Mouse (Mus musculus) urinary bladder, postnatal 36 days (tissue): ENCODE data around the gene Clip4.
"Not testable (repeated sequence)": the region's sequence is repeated elsewhere in the genome, so short reads cannot be mapped to it uniquely, and the experiment has no call there.

ENCODE experiments used
- DNase-seq, 2 experiments: peaks; one replicate each; pipeline ENCODE4 v3.0.0; 2022; ENCODE audit warnings: low spot score in 2 of 2, mixed read lengths in 1 of 2

Clip4 gene

DNA sequence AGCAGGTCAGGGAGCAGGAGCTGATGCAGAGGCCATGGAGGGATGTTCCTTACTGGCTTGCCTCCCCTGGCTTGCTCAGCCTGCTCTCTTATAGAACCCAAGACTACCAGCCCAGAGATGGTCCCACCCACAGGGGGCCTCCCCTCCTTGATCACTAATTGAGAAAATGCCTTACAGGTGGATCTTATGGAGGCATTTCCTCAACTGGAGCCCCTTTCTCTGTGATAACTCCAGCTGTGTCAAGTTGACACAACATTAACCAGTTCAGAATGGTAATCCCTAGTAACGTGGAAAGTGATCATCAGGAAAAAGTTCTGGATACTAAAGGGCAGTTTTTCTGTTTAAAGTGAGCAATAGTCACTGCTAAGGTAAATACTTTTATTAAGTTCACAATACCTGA is at the start of gene Clip4:
Gene Clip4, plus strand, starts transcription at position 301 of the 400 bp plus-strand sequence.
- not testable (repeated sequence) for DNase-seq

DNA sequence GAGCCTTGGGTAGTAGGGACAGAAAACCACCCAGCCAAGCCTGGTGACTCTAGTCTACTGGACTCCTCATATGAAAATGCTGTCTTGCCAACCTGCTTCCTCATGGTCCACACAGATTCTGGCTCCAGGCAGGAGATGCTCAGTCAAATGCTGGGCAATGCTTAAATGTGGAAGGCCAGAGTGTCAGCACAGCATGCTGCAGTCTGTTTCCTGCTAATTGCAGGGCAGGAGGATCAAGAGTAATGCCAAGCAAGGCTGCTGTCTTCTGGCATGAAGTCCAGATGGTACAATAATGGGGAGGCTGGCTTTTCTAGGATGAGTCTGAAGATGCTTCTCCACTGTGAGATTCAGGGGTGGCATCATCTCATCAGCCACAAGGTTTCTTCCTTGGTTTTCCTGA is 47.8 kb upstream of the Clip4 start:
- no peak for DNase-seq

DNA sequence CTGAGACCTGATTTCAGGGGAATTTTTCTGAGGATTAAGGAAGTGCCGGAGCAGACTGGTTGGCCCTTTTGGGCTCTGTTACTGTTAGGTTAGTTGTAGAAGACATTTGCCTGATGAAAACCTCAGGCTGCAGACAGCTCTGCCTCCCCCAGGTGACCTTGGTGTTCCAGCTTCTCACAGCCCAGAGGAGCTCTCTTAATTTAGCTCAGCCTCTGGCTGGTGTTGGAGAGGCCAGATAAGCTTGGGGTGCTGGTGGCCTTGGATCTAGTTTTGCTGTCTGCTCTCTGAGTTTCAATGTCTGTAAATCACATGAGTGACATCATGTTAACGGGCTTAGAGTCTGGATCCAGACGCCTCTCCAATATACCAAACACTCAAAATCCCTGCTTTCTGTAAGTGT is 47.3 kb upstream of the Clip4 start:
- DNase-seq: no peak

DNA sequence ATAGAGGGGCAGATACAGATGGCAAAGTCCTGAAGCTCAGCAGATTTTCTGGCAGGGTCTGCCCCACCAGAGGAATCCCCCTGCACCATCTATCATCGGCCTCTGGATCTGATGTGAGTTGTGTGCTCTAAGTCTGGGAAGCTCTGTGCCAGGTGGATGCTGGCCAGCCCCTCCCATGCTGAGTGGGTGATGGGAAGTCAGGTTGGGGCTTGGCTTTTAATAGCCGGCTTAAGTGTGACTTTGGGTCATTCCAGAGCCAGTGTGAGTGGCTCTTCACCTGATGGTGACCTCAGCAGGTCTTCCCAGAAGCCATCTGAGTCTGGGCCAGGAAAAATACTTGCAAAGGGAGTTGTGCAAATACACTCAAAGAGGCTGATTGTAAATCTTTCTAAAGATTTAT is 37.6 kb upstream of the Clip4 start:
- DNase-seq: peak; percentile 19 to 24

DNA sequence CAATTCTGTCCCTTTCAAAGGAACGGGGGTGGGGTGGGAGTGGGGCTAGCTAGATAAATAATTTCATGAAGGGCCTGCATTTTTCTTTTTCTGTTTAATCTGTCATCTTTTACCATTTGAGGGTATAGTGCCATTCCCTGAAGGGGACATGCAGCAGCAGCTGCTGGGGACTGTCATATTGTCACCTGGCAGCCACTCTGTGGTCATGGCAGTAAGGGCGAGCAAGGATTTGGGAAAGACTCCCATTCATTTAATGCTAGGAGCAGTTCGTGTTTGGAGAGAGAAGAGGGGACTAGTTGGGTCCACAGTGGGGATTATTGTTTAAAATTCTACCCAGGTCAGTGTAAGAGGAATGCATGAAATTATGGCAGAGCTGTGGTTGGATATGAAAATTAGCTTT is 31.8 kb upstream of the Clip4 start:
- DNase-seq: no peak

DNA sequence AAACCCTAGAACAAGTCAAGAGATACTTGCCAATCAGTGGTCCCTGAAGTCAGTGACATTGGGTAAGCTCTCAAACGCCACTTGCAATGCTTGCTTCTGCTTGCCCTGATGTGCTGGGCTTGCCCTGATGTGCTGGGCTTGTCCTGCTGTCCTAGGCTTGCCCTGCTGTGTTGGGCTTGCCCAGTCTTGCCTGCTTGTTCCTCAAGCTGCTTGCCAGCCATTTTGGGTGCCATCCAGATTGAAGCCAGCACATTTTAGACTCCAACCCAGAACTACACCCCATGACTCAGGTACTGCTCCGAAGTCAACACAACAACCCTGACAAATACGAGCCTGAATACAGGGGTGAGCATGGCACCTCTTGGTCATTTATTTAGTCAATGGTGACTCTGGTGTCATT is 26.1 kb upstream of the Clip4 start:
- DNase-seq: peak; percentile 11 to 17

DNA sequence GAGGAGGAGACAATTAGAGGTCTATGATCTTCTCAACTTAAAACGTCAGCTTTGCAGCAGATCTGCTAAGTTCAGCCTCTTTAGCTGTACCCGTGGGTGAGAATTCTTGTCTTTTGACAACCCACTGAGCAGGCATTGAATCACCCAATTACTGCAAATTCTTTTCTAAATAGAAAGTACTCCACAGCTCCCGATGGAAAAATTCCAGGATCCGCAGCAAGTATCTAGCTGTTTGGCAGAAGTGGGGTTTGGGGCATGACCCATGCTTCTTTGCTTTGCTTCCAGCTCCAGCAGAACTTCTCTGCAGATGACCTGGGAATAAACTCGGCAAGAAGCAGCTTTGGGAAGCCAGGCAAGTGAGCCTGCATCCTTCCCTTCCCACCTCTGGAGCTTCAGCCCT is 25.3 kb upstream of the Clip4 start:
- DNase-seq: no peak

DNA sequence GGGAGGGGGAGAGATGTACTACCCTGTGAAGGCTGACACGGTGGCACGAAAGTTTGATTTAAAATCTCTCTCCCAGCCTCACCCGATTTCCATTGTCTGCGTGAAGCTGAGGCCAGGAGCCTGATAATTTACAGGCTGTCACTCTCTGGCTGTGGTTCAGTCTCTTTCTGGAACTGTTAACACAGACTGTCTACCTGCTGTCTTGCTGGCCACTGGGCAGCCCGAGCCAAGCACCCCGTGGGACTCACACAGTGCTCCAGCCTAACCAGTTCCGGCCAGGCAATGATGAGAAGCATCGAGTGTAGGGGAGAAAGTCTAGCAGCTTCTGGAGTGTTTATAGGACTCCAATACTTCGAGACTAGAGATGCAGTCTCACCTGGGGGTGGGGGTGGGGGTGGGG is 22.2 kb upstream of the Clip4 start:
- DNase-seq: no peak

DNA sequence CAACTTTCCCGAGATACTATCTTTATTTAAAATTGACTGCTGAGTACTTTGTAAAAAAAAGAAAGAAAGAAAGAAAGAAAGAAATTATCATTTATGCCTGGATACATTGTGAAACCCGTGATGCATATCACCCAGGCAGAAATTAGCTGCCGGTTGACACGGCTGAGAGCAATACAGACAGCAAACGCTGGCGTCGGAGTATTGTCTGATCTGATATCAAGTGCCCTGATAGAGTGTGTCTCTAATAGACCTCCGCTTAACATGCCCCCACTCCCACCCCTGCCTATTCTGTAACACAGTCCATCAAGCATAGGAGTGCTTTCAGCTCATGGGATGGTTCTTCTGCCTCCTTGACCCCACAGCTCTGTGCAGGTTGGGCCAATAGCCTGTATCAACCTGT is 20.7 kb upstream of the Clip4 start:
- DNase-seq: no peak

DNA sequence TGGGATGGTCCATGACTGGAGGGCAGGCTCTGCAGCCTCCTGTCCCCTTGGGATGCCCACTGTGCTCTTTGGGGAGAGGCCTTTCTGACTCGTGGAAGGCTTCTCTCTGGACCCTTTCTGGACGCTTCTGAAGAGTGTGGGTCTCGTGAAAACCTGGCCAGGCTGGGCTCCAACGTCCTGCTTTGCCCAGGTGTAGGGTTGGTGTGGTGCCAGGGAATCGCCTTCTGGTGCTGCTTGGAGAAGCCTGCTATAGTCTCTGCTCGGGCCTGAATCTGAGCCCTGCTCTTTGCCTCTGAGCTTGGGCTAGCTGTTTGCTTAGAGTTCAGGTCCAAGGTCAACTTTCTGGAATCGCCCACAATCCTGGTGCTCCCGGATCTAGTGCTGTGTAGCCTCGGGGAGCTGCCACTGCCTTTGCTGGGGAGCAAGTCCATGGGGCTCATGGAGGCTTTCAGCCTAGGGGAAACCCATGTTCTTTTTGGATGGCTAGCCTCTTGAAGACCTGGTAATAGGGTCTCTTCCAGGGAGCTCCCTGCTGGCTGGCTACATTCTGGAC is 18.6 kb upstream of the Clip4 start:
- DNase-seq: no peak

DNA sequence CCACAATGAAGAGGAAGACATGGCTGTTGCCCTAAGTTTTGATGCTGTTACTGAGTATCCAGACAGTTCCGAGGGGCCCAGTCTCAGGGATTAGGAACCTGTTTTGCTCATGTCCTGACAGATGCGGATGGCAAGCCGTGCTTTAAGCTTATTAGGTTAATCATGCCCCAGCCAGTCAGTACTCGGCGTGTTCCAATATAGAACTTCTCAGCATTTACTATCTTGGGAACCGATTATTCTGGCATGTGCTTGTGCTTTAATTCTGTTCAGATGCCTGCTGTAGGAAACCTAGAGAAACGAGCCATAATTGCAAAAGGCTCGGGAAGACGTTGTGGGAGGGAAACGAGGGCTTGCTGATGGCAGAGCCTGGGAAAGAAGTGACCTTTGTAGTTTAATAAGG is 15.4 kb upstream of the Clip4 start, which contains the start of gene Pcare:
Gene Pcare, minus strand, starts transcription at position 64 of the 400 bp plus-strand sequence.
- DNase-seq: no peak

DNA sequence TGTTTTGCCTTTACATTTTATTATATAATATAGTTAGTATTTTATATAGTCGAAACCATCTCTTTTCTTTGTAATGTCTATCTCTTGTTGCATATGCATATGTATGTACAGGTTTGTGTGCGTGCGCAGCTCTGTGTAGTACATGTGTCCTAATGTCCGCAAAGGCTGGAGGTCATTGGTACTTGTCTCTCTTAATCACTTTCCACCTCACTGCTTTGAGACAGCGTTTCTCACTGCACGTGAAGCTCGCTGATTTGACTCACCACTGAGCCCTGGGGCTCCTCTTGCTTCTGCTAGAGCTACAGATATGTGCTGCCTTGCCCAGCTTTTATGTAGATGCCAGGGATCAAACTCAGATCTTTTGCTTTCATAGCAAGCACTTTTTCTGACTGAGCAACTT is 7.7 kb upstream of the Clip4 start:
- no peak for DNase-seq

DNA sequence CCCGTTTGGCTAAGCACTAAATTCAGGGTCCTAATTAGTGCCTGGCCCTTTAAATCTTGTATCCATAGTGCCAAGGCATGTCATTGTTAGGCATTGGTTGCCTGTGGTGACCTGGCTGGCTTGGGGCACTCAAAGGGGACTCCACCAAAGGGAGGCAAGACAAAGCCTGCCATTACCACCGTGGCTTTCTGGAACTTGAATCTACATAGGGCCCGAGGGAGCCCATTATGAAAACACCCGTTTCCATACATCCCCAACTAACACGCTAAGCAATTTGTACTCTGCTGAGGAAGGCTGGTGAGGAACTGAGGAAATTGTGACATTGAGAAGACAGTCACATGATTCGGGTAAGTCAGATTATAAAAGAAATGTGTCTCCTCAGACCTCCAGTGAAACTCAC is 1.3 kb downstream of the Clip4 start:
- DNase-seq: no peak

DNA sequence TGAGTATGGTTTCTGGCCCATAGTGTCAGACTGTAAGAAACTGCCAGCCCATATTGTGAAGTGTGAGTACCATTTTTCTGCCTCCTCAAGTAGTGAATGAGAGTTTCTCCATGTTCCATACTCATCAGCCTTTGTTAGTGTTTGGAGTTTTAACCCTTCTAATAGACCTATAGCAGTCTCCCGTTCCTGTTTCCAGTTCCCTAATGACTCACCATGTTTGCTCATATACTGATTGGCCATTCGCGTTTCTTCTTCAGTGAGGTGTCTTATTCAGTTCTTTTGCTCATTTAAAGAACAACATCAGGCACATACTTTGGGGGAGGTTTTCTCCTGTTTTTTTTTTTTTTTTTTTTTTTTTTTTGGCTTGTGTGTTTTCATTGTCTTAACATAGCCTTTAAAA is 2.4 kb downstream of the Clip4 start:
- DNase-seq: no peak

DNA sequence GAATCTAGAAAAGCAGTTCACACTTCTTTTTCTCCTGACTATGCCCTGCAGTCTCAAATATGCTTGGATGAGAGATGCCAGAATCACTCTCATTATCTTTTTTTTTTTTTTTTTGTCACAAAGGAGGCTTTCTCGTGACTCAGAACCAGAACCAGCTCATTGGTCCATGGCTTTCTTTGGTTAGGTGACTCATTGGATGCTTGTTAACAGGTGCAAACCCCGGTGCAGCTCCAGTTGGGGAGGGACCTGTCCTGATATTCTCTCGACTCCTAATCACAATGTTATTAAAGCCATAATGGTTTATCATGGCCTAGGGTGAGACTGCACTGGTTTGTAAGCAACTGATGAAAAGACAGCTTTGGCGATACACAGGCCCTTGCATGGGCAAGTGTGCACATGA is 5.9 kb downstream of the Clip4 start:
- DNase-seq: no peak

DNA sequence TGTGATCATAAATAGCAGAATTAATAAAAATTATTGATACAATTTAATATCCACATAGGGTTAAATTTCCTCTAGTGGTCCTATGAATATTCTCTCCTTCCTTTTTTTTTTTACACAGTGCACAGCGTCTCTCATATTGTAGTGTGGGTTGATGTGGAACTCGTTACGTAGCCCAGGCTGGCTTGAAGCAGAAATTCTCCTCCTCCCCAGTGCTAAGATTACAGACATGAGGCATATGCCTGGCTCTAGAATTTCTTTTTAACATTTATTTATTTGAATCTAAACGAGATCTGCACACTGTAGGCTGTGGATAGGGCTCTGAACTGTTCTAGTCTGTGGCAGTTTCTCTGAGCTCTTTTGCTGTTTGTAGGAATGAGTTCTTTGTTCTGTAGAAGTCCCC is 7.0 kb downstream of the Clip4 start:
- DNase-seq: no peak

DNA sequence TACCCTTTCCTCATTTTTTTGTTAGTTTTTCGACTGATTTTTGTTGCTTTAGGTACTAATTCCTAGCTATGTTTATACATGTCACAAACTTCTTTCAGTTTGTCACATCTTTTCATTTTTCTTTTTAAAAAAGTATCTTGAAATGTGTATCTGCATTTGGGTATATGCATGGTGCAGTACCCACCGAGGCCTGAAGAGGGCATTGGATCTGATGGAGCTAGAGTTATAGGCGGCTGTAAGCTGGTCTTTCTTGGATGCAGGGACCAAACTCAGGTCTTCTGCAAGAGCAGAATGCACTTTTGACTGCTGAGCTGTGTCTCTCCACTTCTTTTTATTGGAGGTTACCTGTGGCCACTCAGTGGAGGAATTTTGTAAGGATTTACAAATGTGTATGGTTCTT is 10.4 kb downstream of the Clip4 start:
- no peak for DNase-seq

DNA sequence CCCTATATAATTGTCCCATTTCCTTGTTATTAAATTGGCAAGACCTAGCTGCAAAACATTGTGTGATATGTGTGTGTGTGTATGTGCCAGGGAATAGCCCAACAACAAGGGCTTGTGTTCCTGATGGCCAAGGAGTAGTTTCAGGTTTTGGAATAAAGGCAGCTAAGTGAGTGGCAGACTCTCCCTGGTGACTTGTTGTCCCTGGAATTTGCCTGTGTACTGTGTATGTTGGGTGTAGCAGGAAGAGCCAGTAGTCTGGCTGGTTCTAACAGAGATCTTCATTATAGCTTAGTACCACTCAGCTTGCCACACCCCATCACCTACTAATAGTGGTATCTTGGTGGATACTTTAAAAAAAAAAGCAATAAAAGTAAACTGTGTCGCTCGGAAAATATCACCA is 12.2 kb downstream of the Clip4 start:
- DNase-seq: no peak

DNA sequence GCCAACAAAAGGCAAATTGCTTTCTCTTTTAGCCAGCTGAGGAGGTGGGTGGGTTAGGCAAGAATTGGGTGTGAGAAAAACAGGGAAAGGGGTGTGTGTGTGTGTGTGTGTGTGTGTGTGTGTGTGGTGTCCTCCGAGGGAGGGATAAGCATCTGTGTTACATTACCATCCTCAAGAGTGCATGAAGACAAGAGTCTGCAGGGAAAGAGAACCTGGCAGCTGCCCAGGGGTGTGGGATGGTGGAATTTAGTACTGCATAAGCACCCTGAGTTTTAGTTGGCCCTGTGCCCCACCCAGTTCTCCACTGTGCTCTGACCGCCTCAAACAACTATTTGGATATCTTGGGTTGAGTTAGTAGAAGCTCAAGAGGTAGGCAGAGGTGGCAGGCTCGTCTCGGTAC is 12.7 kb downstream of the Clip4 start:
- DNase-seq: no peak

DNA sequence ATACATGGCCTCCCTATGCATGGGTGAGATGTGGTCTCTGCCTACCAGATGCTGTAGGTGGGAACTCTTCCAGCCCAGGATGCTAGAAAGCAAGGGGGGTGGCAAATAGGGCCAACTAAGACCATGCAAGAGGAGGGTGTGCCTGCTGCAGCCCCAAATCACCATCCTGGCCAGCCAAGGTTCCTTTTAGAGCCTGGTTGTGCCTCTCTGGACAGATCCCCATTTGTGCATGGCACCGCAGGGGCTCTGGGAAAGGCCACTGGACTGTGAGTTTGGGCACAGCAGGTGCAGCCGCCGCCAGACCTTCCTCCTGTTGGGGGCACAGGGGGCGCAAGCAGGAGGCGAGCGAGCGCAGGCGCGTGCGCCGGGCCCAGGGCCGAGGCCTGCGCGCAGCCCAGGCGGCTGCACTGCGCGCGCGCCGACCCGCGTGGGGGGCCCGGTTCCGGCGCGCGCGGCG is 14.0 kb downstream of the Clip4 start:
- no peak for DNase-seq

DNA sequence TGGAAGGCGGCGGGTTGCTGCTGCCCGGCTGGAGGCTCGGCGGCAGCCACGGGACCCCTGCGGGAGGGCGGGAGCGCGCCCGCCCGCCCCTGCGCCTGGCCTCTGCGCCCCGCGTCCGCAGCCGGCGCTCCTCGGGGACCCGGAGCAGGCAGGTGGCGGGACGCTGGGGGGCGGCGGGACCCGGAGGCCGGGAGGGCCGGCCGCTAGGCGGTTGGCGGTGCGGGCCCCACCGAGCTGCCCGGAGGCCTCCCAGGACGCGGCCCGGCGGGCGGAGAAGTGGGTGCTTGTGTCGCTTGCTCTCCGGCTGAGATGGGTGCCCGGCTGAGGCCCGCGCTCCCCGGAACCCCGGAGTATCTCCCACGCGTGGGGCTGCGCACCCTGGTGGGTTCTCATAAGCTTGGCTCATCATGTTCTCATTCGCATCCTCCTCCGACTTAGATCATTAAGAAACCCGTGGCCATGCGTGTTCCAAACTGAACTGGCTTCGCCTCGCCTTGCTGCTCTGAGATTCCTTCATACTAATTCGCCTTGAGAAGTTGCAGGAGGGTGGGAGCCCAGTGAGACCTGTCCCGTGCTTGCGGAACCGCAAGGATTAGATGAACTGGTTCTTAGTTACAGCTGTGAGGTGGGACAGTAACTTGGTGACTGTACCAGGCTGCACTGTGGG is 14.6 kb downstream of the Clip4 start:
- DNase-seq: no peak

DNA sequence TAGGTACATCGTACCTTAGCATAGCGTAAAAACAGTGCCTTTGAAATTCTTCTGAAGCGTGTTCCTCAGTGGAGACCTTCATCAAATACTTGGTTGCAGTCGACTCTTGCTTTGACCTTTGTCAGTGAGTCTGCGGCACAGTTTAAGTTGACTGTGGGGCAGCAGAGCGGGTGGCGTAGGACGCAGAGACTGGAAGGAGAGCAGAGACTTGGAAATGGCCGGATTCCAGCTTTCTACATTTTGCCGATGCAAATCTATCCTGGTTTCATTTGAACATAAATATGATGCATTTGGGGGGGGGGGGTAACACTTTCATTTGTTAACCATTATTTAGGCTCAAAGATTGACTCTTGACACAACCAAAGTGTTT is 15.1 kb downstream of the Clip4 start:
- DNase-seq: no peak

DNA sequence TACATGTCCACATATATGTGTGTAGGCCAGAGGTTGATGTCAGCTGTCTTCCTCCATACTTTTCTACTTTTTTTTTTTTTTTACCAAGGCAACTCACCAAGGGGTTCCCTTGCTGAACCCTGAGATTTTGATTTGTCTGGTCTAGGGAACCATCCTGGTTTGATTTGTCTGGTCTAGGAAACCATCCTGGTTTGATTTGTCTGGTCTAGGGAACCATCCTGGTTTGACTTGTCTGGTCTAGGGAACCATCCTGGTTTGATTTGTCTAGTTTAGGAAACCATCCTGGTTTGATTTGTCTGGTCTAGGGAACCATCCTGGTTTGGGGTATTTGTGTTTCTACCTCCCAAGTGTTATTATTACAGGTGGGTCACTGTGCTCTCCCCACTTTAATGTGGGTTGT is 18.2 kb downstream of the Clip4 start:
- no peak for DNase-seq

DNA sequence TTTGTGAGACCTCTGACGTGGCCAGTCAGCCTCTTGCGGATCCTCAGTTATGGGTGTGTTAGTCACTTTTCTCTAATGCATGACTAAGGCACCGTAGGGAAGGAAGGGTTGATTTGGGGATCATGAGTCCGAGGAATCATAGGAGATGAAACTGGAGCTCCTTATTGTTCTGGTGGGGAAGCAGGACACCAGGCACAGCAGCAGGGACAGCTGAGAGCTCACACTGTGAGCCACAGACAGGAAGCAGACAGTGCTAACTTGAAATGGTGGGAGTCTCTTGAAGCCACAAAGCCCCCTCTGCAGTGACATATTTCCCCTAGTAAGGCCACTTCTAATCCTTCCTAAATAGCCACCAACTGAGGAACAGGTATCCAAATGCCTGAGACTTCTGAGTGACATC is 22.8 kb downstream of the Clip4 start:
- DNase-seq: no peak
